Mouse (Mus musculus) heart, embryonic 11.5 days (tissue): ENCODE measurements around the gene Fbxo10. TPM values are rescaled to one million over a fixed set of nuclear protein-coding genes. Genes with fewer than 3 reads are reported as not detected.
"Not testable (repeated sequence)": the region's sequence is repeated elsewhere in the genome, so short reads cannot be mapped to it uniquely, and the experiment has no call there.

Source experiments
- ATAC-seq: fragments of 200-750 bp; cut with Nextera tagmentation; replicated peaks from 2 replicates; pipeline ENCODE4 v1.8.0; 2017; ENCODE audit warnings: moderate library complexity; ENCODE audit not compliant: insufficient number of reproducible peaks, low FRiP score, low TSS enrichment
- H3K27ac ChIP-seq: fragments of 300-500 bp; sonication (generic); 2 replicates; pipeline ENCODE4 v1.5.1; 2014; ENCODE audit warnings: mild to moderate bottlenecking, low read depth, low read length
- H3K27me3 ChIP-seq: fragments of 300-500 bp; sonication (generic); 2 replicates; pipeline ENCODE4 v1.6.1; 2014; ENCODE audit warnings: mild to moderate bottlenecking, low read length, mixed read lengths; ENCODE audit not compliant: control insufficient read depth, insufficient read depth
- H3K36me3 ChIP-seq: fragments of 300-500 bp; sonication (generic); 2 replicates; pipeline ENCODE4 v1.6.1; 2014; ENCODE audit warnings: mild to moderate bottlenecking, low read length, moderate library complexity, mixed read lengths; ENCODE audit not compliant: control insufficient read depth, insufficient read depth
- H3K4me1 ChIP-seq: fragments of 300-500 bp; sonication (generic); 2 replicates; pipeline ENCODE4 v1.6.1; 2014; ENCODE audit warnings: low read length; ENCODE audit not compliant: control insufficient read depth, insufficient read depth
- H3K4me2 ChIP-seq: fragments of 300-500 bp; sonication (generic); 2 replicates; pipeline ENCODE4 v1.6.1; 2014; ENCODE audit warnings: mild to moderate bottlenecking, moderate library complexity
- H3K4me3 ChIP-seq: fragments of 300-500 bp; sonication (generic); 2 replicates; pipeline ENCODE4 v1.5.1; 2014; ENCODE audit warnings: low read depth, low read length
- H3K9ac ChIP-seq: fragments of 300-500 bp; sonication (generic); 2 replicates; pipeline ENCODE4 v1.6.1; 2014; ENCODE audit warnings: mild to moderate bottlenecking, low read depth, low read length, moderate library complexity
- H3K9me3 ChIP-seq: fragments of 300-500 bp; sonication (generic); replicated peaks from 2 replicates; pipeline ENCODE4 v1.6.1; 2016; ENCODE audit warnings: low read length; ENCODE audit not compliant: control insufficient read depth
- WGBS: fragments of 180-500 bp; shearing (Covaris S2); extraction: QIAGEN DNeasy Blood & Tissue Kit; methylation state at CpG from one replicate; pipeline ENCODE4 v1.1.7; 2014; ENCODE audit not compliant: insufficient replicate concordance; 5-methylcytosine and 5-hydroxymethylcytosine counted together
- polyA plus RNA-seq: library from polyadenylated mRNA; unstranded; fragments of >200 nt; fragmentation: Nextera tagmentation; extraction: Ambion mirVana; gene quantifications from 2 replicates; pipeline ENCODE4 v1.2.1, GENCODE M21; 2014

Gene Fbxo10
- polyA plus RNA-seq, 1 experiment from 2014 or later: 6.4 TPM

DNA sequence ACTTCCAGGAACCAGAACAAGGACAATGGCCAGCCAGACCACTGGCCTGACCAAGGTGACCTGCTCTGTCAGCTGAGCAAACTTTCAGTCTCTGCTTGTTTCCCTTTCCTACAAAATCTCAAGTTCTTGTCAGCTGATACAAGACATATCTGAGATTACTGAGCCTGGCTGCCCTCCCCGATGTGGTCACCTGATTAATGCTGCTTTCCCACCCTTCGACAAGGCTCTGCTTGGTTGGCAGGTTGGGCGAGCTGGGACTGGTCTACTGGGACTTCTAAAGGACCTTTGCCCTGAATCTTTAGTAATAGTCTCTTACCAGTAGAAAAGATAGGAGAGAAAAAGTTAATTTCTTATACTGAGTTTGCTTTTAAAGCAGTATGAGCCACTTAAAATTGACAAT is 79.0 kb downstream of the Fbxo10 start:
- Histone ChIP-seq H3K27ac (no peak overlapping the region), H3K4me3 (no peak overlapping the region), H3K9ac (no peak overlapping the region), H3K27me3 (no peaks in the 10 kb centered on the region), H3K9me3 (no peaks in the 10 kb centered on the region), H3K4me2 (no peak overlapping the region), H3K36me3 (no peaks in the 10 kb centered on the region), H3K4me1 (peaks cover 4% of the 10 kb centered on the region; the same call in 1 of the 2 replicates)
- WGBS: 64% methylated on average over 3 of the region's 3 CpGs
- no peak for ATAC-seq

DNA sequence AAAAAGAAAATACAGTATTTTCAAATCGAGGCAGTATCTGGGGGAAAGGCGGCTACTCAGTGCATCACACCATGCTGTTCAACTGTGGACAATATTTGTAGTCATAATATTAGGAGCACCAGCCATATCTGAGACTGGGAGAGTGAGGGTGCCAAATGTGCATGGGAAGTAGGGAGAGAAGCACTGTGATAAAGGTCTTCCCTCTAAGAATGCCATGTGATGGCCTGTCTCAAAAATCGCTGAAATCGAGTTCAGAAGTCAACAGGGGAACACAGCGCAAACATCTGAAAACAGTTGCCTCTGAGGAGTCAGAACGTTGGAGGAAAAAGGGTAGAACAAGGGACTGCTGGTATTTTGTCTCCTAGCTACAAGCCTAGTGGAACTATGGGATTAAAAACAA is 84.4 kb downstream of the Fbxo10 start:
- ATAC-seq: no peak
- Histone ChIP-seq H3K9ac (no peak overlapping the region), H3K4me1 (0 out of 2 replicates have a peak, but pooled peaks cover 4% of the 10 kb centered on the region), H3K9me3 (no peaks in the 10 kb centered on the region), H3K27ac (no peak overlapping the region), H3K4me3 (no peak overlapping the region), H3K4me2 (no peak overlapping the region), H3K27me3 (no peaks in the 10 kb centered on the region), H3K36me3 (no peaks in the 10 kb centered on the region)
- 86% methylated on average over 6 of the region's 6 CpGs for WGBS

DNA sequence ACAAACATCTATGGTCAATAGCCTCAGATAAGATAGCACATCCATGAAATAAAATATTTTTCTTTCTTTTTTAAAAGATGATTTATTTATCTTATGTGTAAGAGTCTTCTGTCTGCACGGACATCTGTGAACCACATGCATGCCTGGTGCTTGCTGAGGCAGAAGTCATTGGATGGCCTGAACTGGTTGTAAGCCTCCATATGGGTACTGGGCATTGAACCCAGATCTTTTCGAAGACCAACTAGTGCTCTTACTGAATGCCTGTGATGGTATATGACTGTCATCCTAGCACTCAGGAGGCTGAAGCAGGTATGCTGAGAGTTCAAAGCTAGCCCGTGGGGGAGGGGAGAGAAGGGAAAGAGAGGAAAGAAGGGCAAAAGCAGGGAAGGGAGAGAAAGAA is 86.3 kb downstream of the Fbxo10 start:
- Histone ChIP-seq H3K9ac (no peak overlapping the region), H3K36me3 (no peaks in the 10 kb centered on the region), H3K9me3 (no peaks in the 10 kb centered on the region), H3K4me3 (no peak overlapping the region), H3K27ac (no peak overlapping the region), H3K4me2 (no peak overlapping the region), H3K27me3 (no peaks in the 10 kb centered on the region), H3K4me1 (0 out of 2 replicates have a peak, but pooled peaks cover 4% of the 10 kb centered on the region)
- WGBS: 78% methylated on average over 3 of the region's 3 CpGs
- ATAC-seq: no peak

GRCm38 (mm10) chr4:44994776-44995175 is 89.6 kb downstream of the Fbxo10 start:
- no peak overlapping the region for H3K9ac ChIP-seq
- 82% methylated on average over 18 of the region's 18 CpGs for WGBS
- no peaks in the 10 kb centered on the region for H3K9me3 ChIP-seq
- H3K27me3 ChIP-seq: no peaks in the 10 kb centered on the region
- H3K4me2 ChIP-seq: no peak overlapping the region
- 0 out of 2 replicates have a peak, but pooled peaks cover 4% of the 10 kb centered on the region for H3K4me1 ChIP-seq
- H3K4me3 ChIP-seq: no peak overlapping the region
- peaks cover 6% of the 10 kb centered on the region; the same call in 1 of the 2 replicates for H3K36me3 ChIP-seq
- no peak for ATAC-seq
- peak overlapping the region; percentile 57; the same call in 1 of the 2 replicates for H3K27ac ChIP-seq

DNA sequence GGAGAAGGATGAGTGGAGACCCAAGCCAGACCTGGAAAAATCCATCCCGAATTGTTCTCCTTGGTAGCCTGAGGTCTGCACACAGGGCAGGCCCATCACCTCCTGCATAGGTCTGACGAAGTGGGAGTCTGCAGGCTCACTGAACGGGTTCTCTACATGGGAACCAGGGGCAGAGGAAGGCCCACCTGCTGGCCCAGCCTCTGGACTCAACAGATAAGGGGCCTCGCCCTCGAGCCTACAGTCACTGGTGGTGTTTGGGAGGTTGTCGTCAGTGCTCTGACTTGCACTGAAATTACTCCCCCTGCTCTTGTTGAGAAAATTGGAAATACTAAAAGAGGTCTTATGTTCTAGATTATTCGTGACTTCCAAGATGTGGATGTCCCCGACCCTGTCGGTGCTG is 90.6 kb downstream of the Fbxo10 start:
- Histone ChIP-seq H3K9ac (no peak overlapping the region), H3K36me3 (peaks cover 12% of the 10 kb centered on the region), H3K4me3 (no peak overlapping the region), H3K27ac (peak overlapping the region; percentile 57; the same call in 1 of the 2 replicates), H3K4me2 (no peak overlapping the region), H3K27me3 (no peaks in the 10 kb centered on the region), H3K4me1 (0 out of 2 replicates have a peak, but pooled peaks cover 4% of the 10 kb centered on the region), H3K9me3 (no peaks in the 10 kb centered on the region)
- WGBS: 74% methylated on average over 9 of the region's 9 CpGs
- peak; percentile 87 for ATAC-seq

DNA sequence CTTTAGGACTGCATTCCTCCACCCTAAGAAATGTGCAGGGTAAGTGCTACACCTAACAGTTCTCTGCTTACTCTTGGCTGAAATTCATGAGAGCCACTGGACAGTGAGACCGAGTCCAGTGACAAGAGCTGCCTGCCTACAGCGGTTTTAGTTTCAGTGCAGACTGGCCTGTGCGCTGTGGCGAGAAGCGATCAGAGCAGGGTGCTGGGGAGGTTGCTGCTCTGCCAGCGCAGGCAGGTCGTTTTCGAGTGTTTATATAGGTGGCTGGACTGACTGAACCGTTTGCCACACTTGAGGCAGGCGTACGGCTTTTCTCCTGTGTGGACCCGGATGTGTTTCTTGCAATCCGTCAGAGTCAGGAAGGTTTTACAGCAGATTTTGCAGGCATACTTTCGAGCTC is 91.2 kb downstream of the Fbxo10 start:
- ATAC-seq, H3K27ac ChIP-seq, H3K4me3 ChIP-seq, H3K9ac ChIP-seq, H3K4me2 ChIP-seq, H3K4me1 ChIP-seq, H3K27me3 ChIP-seq, H3K9me3 ChIP-seq: not testable (repeated sequence)
- WGBS: 80% methylated on average over 14 of the region's 14 CpGs
- H3K36me3 ChIP-seq: peaks cover 15% of the 10 kb centered on the region

DNA sequence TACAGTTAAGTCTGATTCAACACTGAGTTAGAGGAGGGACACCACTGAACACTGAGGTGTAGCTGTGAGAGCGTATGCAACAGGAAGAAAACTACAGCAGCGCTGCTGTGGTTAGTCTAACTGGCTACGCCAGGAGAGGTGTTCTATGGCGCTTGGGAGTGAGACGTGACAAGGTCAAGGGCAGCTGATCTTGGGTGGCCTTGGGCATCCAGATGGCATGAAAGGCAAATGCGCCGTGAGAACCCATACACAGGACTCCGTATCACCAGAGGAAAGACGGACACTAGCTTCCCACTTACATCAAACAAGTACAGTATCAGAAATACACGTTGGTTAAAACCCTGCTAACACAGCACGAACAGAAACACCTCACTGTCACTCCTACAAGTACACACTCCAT is 92.1 kb downstream of the Fbxo10 start:
- 87% methylated on average over 11 of the region's 11 CpGs for WGBS
- not testable (repeated sequence) for H3K27me3 ChIP-seq, H3K9ac ChIP-seq, H3K4me3 ChIP-seq, H3K4me1 ChIP-seq, ATAC-seq, H3K9me3 ChIP-seq, H3K27ac ChIP-seq, H3K4me2 ChIP-seq
- peaks cover 19% of the 10 kb centered on the region for H3K36me3 ChIP-seq

GRCm38 (mm10) chr4:44990560-44990959 is 93.8 kb downstream of the Fbxo10 start:
- H3K4me1 ChIP-seq: no peaks in the 10 kb centered on the region
- H3K9ac ChIP-seq: no peak overlapping the region
- no peak overlapping the region for H3K27ac ChIP-seq
- no peak overlapping the region for H3K4me3 ChIP-seq
- no peak overlapping the region for H3K4me2 ChIP-seq
- 93% methylated on average over 5 of the region's 5 CpGs for WGBS
- H3K27me3 ChIP-seq: no peaks in the 10 kb centered on the region
- H3K36me3 ChIP-seq: peaks cover 23% of the 10 kb centered on the region
- no peaks in the 10 kb centered on the region for H3K9me3 ChIP-seq
- no peak for ATAC-seq
